In the genomic region with DNA sequence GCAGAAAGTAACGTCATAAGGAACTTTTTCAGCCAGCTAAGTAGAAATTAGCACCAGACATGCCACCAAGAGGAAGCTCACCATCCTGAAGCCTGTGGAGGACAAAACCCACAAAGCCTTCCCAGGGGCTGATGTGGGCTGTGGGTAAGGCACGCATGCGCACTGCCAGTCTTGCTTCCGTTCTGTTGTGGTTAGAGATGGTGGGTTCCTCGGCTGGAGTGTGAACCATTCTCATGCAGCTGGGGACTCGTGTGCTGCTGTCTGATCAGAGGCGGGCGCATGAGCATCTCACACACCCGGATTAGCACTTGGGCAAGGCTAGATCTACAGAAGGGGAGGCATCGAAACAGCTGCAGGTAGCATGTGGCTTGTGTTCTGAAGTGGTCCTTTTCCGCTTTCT, we compare ENCODE assay signal across 10 mouse cellular contexts. TPM values are rescaled to one million over a fixed set of nuclear protein-coding genes. Genes with fewer than 3 reads are reported as not detected.
DNase-seq lines count a peak whose midpoint lies in the region; ATAC-seq and TF ChIP-seq lines count a peak whose summit lies in the region.
"Had no signal": no experiment of that assay in that cellular context is flagged by ENCODE, and none has a peak within 500 bp of the region (broad histone marks: within the 10 kb centered on the region; RNA-seq: fewer than 3 reads in every experiment).

No protein-coding gene starts in this region.

- H3K36me3 ChIP-seq in liver, embryonic 14.5 days (replicated peaks; ENCODE audit: control insufficient read depth, insufficient read depth, low read depth): no peaks in the 10 kb centered on the region
- H3K36me3 ChIP-seq in heart, embryonic 10.5 days: no peaks in the 10 kb centered on the region
- H3K36me3 ChIP-seq in forebrain, embryonic 10.5 days (replicated peaks): no peaks in the 10 kb centered on the region
- H3K36me3 ChIP-seq: embryonic facial prominence, embryonic 13.5 days; limb, embryonic 12.5 days; midbrain, embryonic 12.5 days had no signal

- no peak overlapping the region for H3K9ac ChIP-seq in liver, embryonic 14.5 days (replicated peaks)
- H3K9ac ChIP-seq: embryonic facial prominence, embryonic 13.5 days; limb, embryonic 12.5 days; midbrain, embryonic 12.5 days had no signal

- no peak overlapping the region for H3K4me3 ChIP-seq in liver, embryonic 14.5 days (ENCODE audit: insufficient read depth in 1 of 2, low read depth in 2 of 2, low read length in 2 of 2)
- no peak overlapping the region for H3K4me3 ChIP-seq in heart, embryonic 10.5 days
- H3K4me3 ChIP-seq in forebrain, embryonic 10.5 days: no peak overlapping the region
- H3K4me3 ChIP-seq: embryonic facial prominence, embryonic 13.5 days; limb, embryonic 12.5 days; midbrain, embryonic 12.5 days had no signal

- 16% methylated on average over 11 of the region's 11 CpGs for WGBS in liver, embryonic 14.5 days (ENCODE audit: insufficient replicate concordance)
- WGBS in heart, embryonic 10.5 days: 70% methylated on average over 11 of the region's 11 CpGs
- WGBS in forebrain, embryonic 10.5 days: 87% methylated on average over 11 of the region's 11 CpGs

- TF ChIP-seq CTCF in liver, embryonic 14.5 days (IDR thresholded peaks at IDR 0.05; ENCODE audit: low read depth): no peak

- H3K9me3 ChIP-seq in liver, embryonic 14.5 days (ENCODE audit: control insufficient read depth, low read length): no peaks in the 10 kb centered on the region
- no peaks in the 10 kb centered on the region for H3K9me3 ChIP-seq in heart, embryonic 10.5 days
- H3K9me3 ChIP-seq in forebrain, embryonic 10.5 days: no peaks in the 10 kb centered on the region
- H3K9me3 ChIP-seq: embryonic facial prominence, embryonic 13.5 days; limb, embryonic 12.5 days; midbrain, embryonic 12.5 days had no signal

- no peak for TF ChIP-seq EP300 in liver, embryonic 14.5 days (IDR thresholded peaks at IDR 0.05; ENCODE audit: low read depth)

- H3K27me3 ChIP-seq in liver, embryonic 14.5 days (ENCODE audit: control insufficient read depth, insufficient read depth, low read length): no peaks in the 10 kb centered on the region
- no peaks in the 10 kb centered on the region for H3K27me3 ChIP-seq in heart, embryonic 10.5 days (ENCODE audit: insufficient read depth, poor library complexity, severe bottlenecking)
- peaks cover 77% of the 10 kb centered on the region for H3K27me3 ChIP-seq in forebrain, embryonic 10.5 days (ENCODE audit: poor library complexity, severe bottlenecking)

- peak overlapping the region; percentile 34 for H3K4me2 ChIP-seq in liver, embryonic 14.5 days (ENCODE audit: low read depth)
- H3K4me2 ChIP-seq: embryonic facial prominence, embryonic 13.5 days; limb, embryonic 12.5 days; midbrain, embryonic 12.5 days had no signal

- peak; percentile 83 for DNase-seq in CD4-positive helper T cell, adult 2 months (ENCODE audit: low read depth, low spot score)
- peak; percentile 50 for DNase-seq in MEL-GATA-1-ER (ENCODE audit: extremely low read depth, low read depth)
- DNase-seq in liver, embryonic 14.5 days (ENCODE audit: low read depth in 3 of 3, low spot score in 3 of 3): peak in 1 of 3 experiments; percentile 36
- peak; percentile 58 to 61 for DNase-seq in spleen, postnatal 36 days (ENCODE audit: low spot score in 2 of 2)
- DNase-seq in heart, embryonic 10.5 days (ENCODE audit: low spot score): no peak
- DNase-seq in cerebellum, adult 11-12 months: no peak
- no peak for DNase-seq in forebrain, embryonic 10.5 days (ENCODE audit: extremely low spot score, low spot score)

- no peak for ATAC-seq in liver, embryonic 14.5 days (ENCODE audit: insufficient read depth)

- no peaks in the 10 kb centered on the region for H3K4me1 ChIP-seq in liver, embryonic 14.5 days (replicated peaks; ENCODE audit: control insufficient read depth in 2 of 2, insufficient read depth in 2 of 2, low read length in 1 of 2)
- peaks cover 7% of the 10 kb centered on the region; the same call in 1 of the 2 replicates for H3K4me1 ChIP-seq in heart, embryonic 10.5 days
- H3K4me1 ChIP-seq in forebrain, embryonic 10.5 days: no peaks in the 10 kb centered on the region
- H3K4me1 ChIP-seq: embryonic facial prominence, embryonic 13.5 days; limb, embryonic 12.5 days; midbrain, embryonic 12.5 days had no signal

- no peak overlapping the region for H3K27ac ChIP-seq in liver, embryonic 14.5 days
- no peak overlapping the region for H3K27ac ChIP-seq in heart, embryonic 10.5 days
- no peak overlapping the region for H3K27ac ChIP-seq in forebrain, embryonic 10.5 days
- H3K27ac ChIP-seq: embryonic facial prominence, embryonic 13.5 days; limb, embryonic 12.5 days; midbrain, embryonic 12.5 days had no signal

RNA-seq across cellular contexts. Expression of a gene that starts 29.0 kb away (rescaled TPM):
- 1.3 and 1.5 TPM in 2 replicates for polyA plus RNA-seq in liver, embryonic 14.5 days (2012; rRNA removed)
- polyA plus RNA-seq in liver, embryonic 14.5 days (2014; fragmentation: Nextera tagmentation; extraction: Ambion mirVana): 1.6 and 2.0 TPM in 2 replicates
- polyA plus RNA-seq in heart, embryonic 10.5 days (2016; fragmentation: Nextera tagmentation; extraction: Ambion mirVana): 23.3 and 27.7 TPM in 2 replicates
- 4.5 and 6.1 TPM in 2 replicates for polyA plus RNA-seq in forebrain, embryonic 10.5 days (2016; fragmentation: Nextera tagmentation; extraction: Ambion mirVana)

RNA-seq across cellular contexts. Expression of a gene that starts 56.2 kb away (rescaled TPM):
- 23.6 and 25.9 TPM in 2 replicates for polyA plus RNA-seq in liver, embryonic 14.5 days (2012; rRNA removed)
- 28.2 and 32.0 TPM in 2 replicates for polyA plus RNA-seq in liver, embryonic 14.5 days (2014; fragmentation: Nextera tagmentation; extraction: Ambion mirVana)
- polyA plus RNA-seq in heart, embryonic 10.5 days (2016; fragmentation: Nextera tagmentation; extraction: Ambion mirVana): 21.9 and 25.4 TPM in 2 replicates
- polyA plus RNA-seq in forebrain, embryonic 10.5 days (2016; fragmentation: Nextera tagmentation; extraction: Ambion mirVana): 19.3 and 19.5 TPM in 2 replicates

Comparison
In these comparisons a context has a peak if more than half of its experiments do, and no peak if none do; other contexts are left out.
1. DNase-seq: peak in CD4-positive helper T cell, adult 2 months (single experiment), MEL-GATA-1-ER (single experiment) and spleen, postnatal 36 days (2 of 2); none in heart, embryonic 10.5 days (single experiment), cerebellum, adult 11-12 months (single experiment) and forebrain, embryonic 10.5 days (single experiment).